Mouse (Mus musculus): ENCODE measurements around the gene Hmbs. TPM values are rescaled to one million over a fixed set of nuclear protein-coding genes. Genes with fewer than 3 reads are reported as not detected.

Gene Hmbs
- total and polyA plus RNA-seq, 3 experiments, result 65.1 to 74.0 (median 73.7) TPM

- TF ChIP-seq SIN3A (IDR thresholded peaks at IDR 0.05; ENCODE audit: low read length), result no peak
- TF ChIP-seq ZC3H11A (IDR thresholded peaks at IDR 0.05; ENCODE audit: low read depth, low read length), result no peak
- no peak for TF ChIP-seq GABPA (IDR thresholded peaks at IDR 0.05; ENCODE audit: insufficient replicate concordance, low read depth, low read length)
- TF ChIP-seq UBTF (IDR thresholded peaks at IDR 0.05; ENCODE audit: low read depth, low read length), result no peak
- peak; percentile 42 to 77; a peak in 3 of 4 replicates for TF ChIP-seq CTCF (conservative IDR thresholded peaks at IDR 0.05 in 1 of 2, IDR thresholded peaks at IDR 0.05 in 1 of 2; ENCODE audit: low read depth in 2 of 2, low read length in 2 of 2)
- no peak for TF ChIP-seq PAX5 (IDR thresholded peaks at IDR 0.05; ENCODE audit: low read length)
- TF ChIP-seq MYC (IDR thresholded peaks at IDR 0.05; ENCODE audit: low read depth, low read length), result peak; percentile 59; the same call in 1 of the 2 replicates
- no peak for TF ChIP-seq ELF1 (IDR thresholded peaks at IDR 0.05; ENCODE audit: low read depth, low read length)
- no peak for TF ChIP-seq CHD2 (IDR thresholded peaks at IDR 0.05; ENCODE audit: low read length)
Measured at GRCm38 (mm10) chr9:44292490-44292889, 51.5 kb downstream of the Hmbs start (continued).

- Histone ChIP-seq H3K4me2 (ENCODE audit: insufficient read depth, low read depth, poor library complexity, severe bottlenecking) (no peak overlapping the region), H3K27me3 (replicated peaks) (no peaks in the 10 kb centered on the region), H3K4me3 (replicated peaks in 1 of 3; ENCODE audit: low read depth in 2 of 3, low read length in 2 of 3, poor library complexity in 1 of 3) (no peak overlapping the region), H3K9ac (ENCODE audit: insufficient read depth, low read depth) (no peak overlapping the region), H3K9me3 (replicated peaks; ENCODE audit: low read length) (peaks cover 6% of the 10 kb centered on the region), H3K4me1 (ENCODE audit: control insufficient read depth in 1 of 2, insufficient read depth in 2 of 2) (no peaks in the 10 kb centered on the region), H3K79me2 (replicated peaks; ENCODE audit: control insufficient read depth, extremely low read depth, insufficient read depth, poor library complexity, severe bottlenecking) (no peaks in the 10 kb centered on the region), H3K27ac (ENCODE audit: insufficient read depth, low read depth) (no peak overlapping the region), H3K36me3 (replicated peaks in 1 of 2; ENCODE audit: control insufficient read depth in 1 of 2, insufficient read depth in 1 of 2, low read length in 1 of 2) (peaks cover 23 to 68% of the 10 kb centered on the region in 2 experiments)
- in situ Hi-C loops (cut with MboI; ENCODE audit: low pct_ligation_motif_present, low pct_unique_long_range_greater_than_20kb, low sequenced_read_pairs) (no loop called here), dilution Hi-C loops (cut with MboI; ENCODE audit: extremely low pct_ligation_motif_present, extremely low pct_unique_long_range_greater_than_20kb, low sequenced_read_pairs) (no loop called here)
- TF ChIP-seq ZMIZ1 (IDR thresholded peaks at IDR 0.05; ENCODE audit: low read depth, low read length) (no peak), TCF12 (IDR thresholded peaks at IDR 0.05; ENCODE audit: low read depth, low read length) (no peak), SMC3 (IDR thresholded peaks at IDR 0.05; ENCODE audit: low read depth, low read length) (no peak), CTCF (conservative IDR thresholded peaks at IDR 0.05 in 1 of 2, IDR thresholded peaks at IDR 0.05 in 1 of 2; ENCODE audit: low read depth in 2 of 2, low read length in 2 of 2) (no peak), ZKSCAN1 (IDR thresholded peaks at IDR 0.05; ENCODE audit: borderline replicate concordance, low read depth, low read length) (no peak), TBP (conservative IDR thresholded peaks at IDR 0.05; ENCODE audit: low read depth, low read length) (no peak)
- DNase-seq (ENCODE audit: extremely low read depth), result no peak
Measured at GRCm38 (mm10) chr9:44288959-44289291, 55.1 kb downstream of the Hmbs start.

- Histone ChIP-seq H3K27ac (ENCODE audit: insufficient read depth, low read depth) (no peak within 1 kb of the TSS), H3K9ac (ENCODE audit: insufficient read depth, low read depth) (no peak within 1 kb of the TSS), H3K4me2 (ENCODE audit: insufficient read depth, low read depth, poor library complexity, severe bottlenecking) (no peak within 1 kb of the TSS), H3K79me2 (replicated peaks; ENCODE audit: control insufficient read depth, extremely low read depth, insufficient read depth, poor library complexity, severe bottlenecking) (no peaks in the 10 kb centered on the region), H3K4me3 (replicated peaks in 1 of 3; ENCODE audit: low read depth in 2 of 3, low read length in 2 of 3, poor library complexity in 1 of 3) (no peak within 1 kb of the TSS), H3K27me3 (replicated peaks) (no peaks in the 10 kb centered on the region), H3K9me3 (replicated peaks; ENCODE audit: low read length) (peaks cover 6% of the 10 kb centered on the region), H3K4me1 (ENCODE audit: control insufficient read depth in 1 of 2, insufficient read depth in 2 of 2) (no peaks in the 10 kb centered on the region), H3K36me3 (replicated peaks in 1 of 2; ENCODE audit: control insufficient read depth in 1 of 2, insufficient read depth in 1 of 2, low read length in 1 of 2) (peaks cover 22 to 65% of the 10 kb centered on the region in 2 experiments)
- in situ Hi-C loops (cut with MboI; ENCODE audit: low pct_ligation_motif_present, low pct_unique_long_range_greater_than_20kb, low sequenced_read_pairs) (no loop called here), dilution Hi-C loops (cut with MboI; ENCODE audit: extremely low pct_ligation_motif_present, extremely low pct_unique_long_range_greater_than_20kb, low sequenced_read_pairs) (no loop called here)
- DNase-seq (ENCODE audit: extremely low read depth), result no peak
- TF ChIP-seq POLR2A (IDR thresholded peaks at IDR 0.05; ENCODE audit: low read depth, low read length), result no peak
Measured at GRCm38 (mm10) chr9:44288076-44288958, 55.7 kb downstream of the Hmbs start, which contains the start of gene Abcg4. Gene Abcg4, minus strand, starts transcription at chr9:44288615.

All from CH12.LX (cell line).